ENCODE assay signal across 24 mouse cellular contexts in genomic region chr2:144014051-144014450, GRCm38 (mm10). TPM values are rescaled to one million over a fixed set of nuclear protein-coding genes. Genes with fewer than 3 reads are reported as not detected.
DNase-seq lines count a peak whose midpoint lies in the region; ATAC-seq and TF ChIP-seq lines count a peak whose summit lies in the region.
"Had no signal": no experiment of that assay in that cellular context is flagged by ENCODE, and none has a peak within 500 bp of the region (broad histone marks: within the 10 kb centered on the region; RNA-seq: fewer than 3 reads in every experiment).

No protein-coding gene starts in this region.

- no peak for TF ChIP-seq POLR2A in liver, adult 2 months (IDR thresholded peaks at IDR 0.05; ENCODE audit: extremely low read depth, insufficient read depth, low read length)

- H3K4me3 ChIP-seq in hindbrain, postnatal 0 days (ENCODE audit: low read length) = no peak overlapping the region
- no peak overlapping the region for H3K4me3 ChIP-seq in hindbrain, embryonic 14.5 days (replicated peaks; ENCODE audit: low read length)
- H3K4me3 ChIP-seq in liver, adult 2 months (ENCODE audit: insufficient read depth, low read depth, low read length) = no peak overlapping the region
- no peak overlapping the region for H3K4me3 ChIP-seq in lung, postnatal 0 days (ENCODE audit: low read depth, low read length)
- H3K4me3 ChIP-seq in neural tube, embryonic 15.5 days (replicated peaks) = no peak overlapping the region
- H3K4me3 ChIP-seq: embryonic facial prominence, embryonic 15.5 days; forebrain, embryonic 10.5 days; heart, embryonic 10.5 days; hindbrain, embryonic 15.5 days; layer of hippocampus, adult 2 months; left cerebral cortex, adult 2 months; limb, embryonic 12.5 days; midbrain, embryonic 15.5 days had no signal

- H3K27me3 ChIP-seq in hindbrain, postnatal 0 days (ENCODE audit: insufficient read depth, low read length) = no peaks in the 10 kb centered on the region
- H3K27me3 ChIP-seq in hindbrain, embryonic 14.5 days (ENCODE audit: control insufficient read depth, insufficient read depth, low read length) = no peaks in the 10 kb centered on the region
- H3K27me3 ChIP-seq in liver, adult 2 months (ENCODE audit: control insufficient read depth, insufficient read depth, low read length) = no peaks in the 10 kb centered on the region
- H3K27me3 ChIP-seq in lung, postnatal 0 days (replicated peaks; ENCODE audit: insufficient read depth, low read length) = no peaks in the 10 kb centered on the region
- no peaks in the 10 kb centered on the region for H3K27me3 ChIP-seq in neural tube, embryonic 15.5 days (replicated peaks)
- H3K27me3 ChIP-seq: embryonic facial prominence, embryonic 15.5 days; hindbrain, embryonic 15.5 days; limb, embryonic 12.5 days; midbrain, embryonic 15.5 days had no signal

- H3K4me1 ChIP-seq in hindbrain, postnatal 0 days (ENCODE audit: insufficient read depth, low read length) = no peaks in the 10 kb centered on the region; the same call in 1 of the 2 replicates
- H3K4me1 ChIP-seq in hindbrain, embryonic 14.5 days (replicated peaks; ENCODE audit: control insufficient read depth, insufficient read depth, low read length) = peaks cover 7% of the 10 kb centered on the region
- H3K4me1 ChIP-seq in liver, adult 2 months (ENCODE audit: control insufficient read depth, insufficient read depth, low read length) = peaks cover 8% of the 10 kb centered on the region
- no peaks in the 10 kb centered on the region for H3K4me1 ChIP-seq in lung, postnatal 0 days (ENCODE audit: insufficient read depth, low read depth, low read length)
- H3K4me1 ChIP-seq in neural tube, embryonic 15.5 days = peaks cover 15% of the 10 kb centered on the region

- no peaks in the 10 kb centered on the region for H3K9me3 ChIP-seq in hindbrain, postnatal 0 days (ENCODE audit: low read length)
- H3K9me3 ChIP-seq in hindbrain, embryonic 14.5 days (ENCODE audit: control insufficient read depth, low read length) = no peaks in the 10 kb centered on the region
- H3K9me3 ChIP-seq in lung, postnatal 0 days (ENCODE audit: low read length) = no peaks in the 10 kb centered on the region
- no peaks in the 10 kb centered on the region for H3K9me3 ChIP-seq in neural tube, embryonic 15.5 days (replicated peaks)
- H3K9me3 ChIP-seq: embryonic facial prominence, embryonic 15.5 days; forebrain, embryonic 10.5 days; G1E; heart, embryonic 10.5 days; hindbrain, embryonic 15.5 days; limb, embryonic 12.5 days; midbrain, embryonic 15.5 days had no signal

- H3K9ac ChIP-seq in hindbrain, postnatal 0 days (replicated peaks; ENCODE audit: low read length) = no peak overlapping the region
- no peak overlapping the region for H3K9ac ChIP-seq in hindbrain, embryonic 14.5 days
- no peak overlapping the region for H3K9ac ChIP-seq in liver, adult 2 months (ENCODE audit: low read depth, low read length)
- H3K9ac ChIP-seq in lung, postnatal 0 days (replicated peaks; ENCODE audit: low read depth) = no peak overlapping the region
- no peak overlapping the region for H3K9ac ChIP-seq in neural tube, embryonic 15.5 days (replicated peaks)
- H3K9ac ChIP-seq: embryonic facial prominence, embryonic 15.5 days; hindbrain, embryonic 15.5 days; limb, embryonic 12.5 days; midbrain, embryonic 15.5 days had no signal

- H3K36me3 ChIP-seq in hindbrain, postnatal 0 days (ENCODE audit: insufficient read depth, low read length) = no peaks in the 10 kb centered on the region
- H3K36me3 ChIP-seq in hindbrain, embryonic 14.5 days (replicated peaks; ENCODE audit: control insufficient read depth, insufficient read depth) = no peaks in the 10 kb centered on the region
- no peaks in the 10 kb centered on the region for H3K36me3 ChIP-seq in liver, adult 2 months (ENCODE audit: control insufficient read depth, insufficient read depth, low read length)
- no peaks in the 10 kb centered on the region for H3K36me3 ChIP-seq in lung, postnatal 0 days (ENCODE audit: insufficient read depth, low read length)
- no peaks in the 10 kb centered on the region for H3K36me3 ChIP-seq in neural tube, embryonic 15.5 days
- H3K36me3 ChIP-seq: embryonic facial prominence, embryonic 15.5 days; forebrain, embryonic 10.5 days; heart, embryonic 10.5 days; hindbrain, embryonic 15.5 days; limb, embryonic 12.5 days; midbrain, embryonic 15.5 days had no signal

- H3K27ac ChIP-seq in hindbrain, postnatal 0 days = peak overlapping the region; percentile 32; the same call in 1 of the 2 replicates
- H3K27ac ChIP-seq in hindbrain, embryonic 14.5 days = no peak overlapping the region
- no peak overlapping the region for H3K27ac ChIP-seq in liver, adult 2 months (replicated peaks; ENCODE audit: insufficient read depth, low read depth, low read length)
- H3K27ac ChIP-seq in lung, postnatal 0 days (ENCODE audit: low read length) = no peak overlapping the region
- H3K27ac ChIP-seq in neural tube, embryonic 15.5 days (replicated peaks) = no peak overlapping the region
- H3K27ac ChIP-seq: embryonic facial prominence, embryonic 15.5 days; forebrain, embryonic 10.5 days; heart, embryonic 10.5 days; hindbrain, embryonic 15.5 days; layer of hippocampus, adult 2 months; left cerebral cortex, adult 2 months; limb, embryonic 12.5 days; midbrain, embryonic 15.5 days had no signal

- TF ChIP-seq EP300 in lung, postnatal 0 days (IDR thresholded peaks at IDR 0.05) = no peak

- DNase-seq in hindbrain, postnatal 0 days (ENCODE audit: low spot score) = no peak
- DNase-seq in hindbrain, embryonic 14.5 days (ENCODE audit: low spot score) = no peak
- DNase-seq in liver = peak; percentile 56
- peak; percentile 74 for DNase-seq in liver, adult 2 months (ENCODE audit: extremely low read depth, low read depth, low spot score)
- peak; percentile 27 for DNase-seq in lung, postnatal 0 days (ENCODE audit: low spot score)
- DNase-seq in right cerebral cortex, postnatal 36 days (ENCODE audit: low spot score in 2 of 2) = no peak
- DNase-seq: gastrocnemius, postnatal 25 days; heart, postnatal 10 days; kidney, adult 18-20 months; kidney, postnatal 10 days; thymus, postnatal 4 days had no signal

- H3K79me2 ChIP-seq in liver, adult 2 months (ENCODE audit: control insufficient read depth, insufficient read depth, low read length) = peaks cover under 1% of the 10 kb centered on the region; the same call in 1 of the 2 replicates

- ATAC-seq in hindbrain, postnatal 0 days = no peak
- no peak for ATAC-seq in hindbrain, embryonic 14.5 days (ENCODE audit: low FRiP score)
- no peak for ATAC-seq in lung, postnatal 0 days
- no peak for ATAC-seq in neural tube, embryonic 15.5 days (ENCODE audit: low FRiP score)
- ATAC-seq: CD4-positive, CD25-positive, alpha-beta regulatory T cell, adult 4 months; midbrain, embryonic 15.5 days had no signal

- no peak overlapping the region for H3K4me2 ChIP-seq in hindbrain, postnatal 0 days (ENCODE audit: low read depth, low read length)
- H3K4me2 ChIP-seq in hindbrain, embryonic 14.5 days (replicated peaks) = no peak overlapping the region
- no peak overlapping the region for H3K4me2 ChIP-seq in lung, postnatal 0 days (replicated peaks; ENCODE audit: low read depth, low read length)
- no peak overlapping the region for H3K4me2 ChIP-seq in neural tube, embryonic 15.5 days
- H3K4me2 ChIP-seq: embryonic facial prominence, embryonic 15.5 days; hindbrain, embryonic 15.5 days; limb, embryonic 12.5 days; midbrain, embryonic 15.5 days had no signal

- WGBS in hindbrain, postnatal 0 days = 70% methylated on average over 11 of the region's 11 CpGs
- WGBS in hindbrain, embryonic 14.5 days = 75% methylated on average over 11 of the region's 11 CpGs
- 11% methylated on average over 11 of the region's 11 CpGs for WGBS in liver, adult 2 months
- WGBS in lung, postnatal 0 days = 55% methylated on average over 11 of the region's 11 CpGs
- WGBS in neural tube, embryonic 15.5 days = 84% methylated on average over 11 of the region's 11 CpGs

- no peak for TF ChIP-seq CTCF in hindbrain, postnatal 0 days (IDR thresholded peaks at IDR 0.05; ENCODE audit: low read depth)
- 0 out of 2 replicates have a peak, but pooled peaks have one; percentile 5 for TF ChIP-seq CTCF in liver, adult 2 months (IDR thresholded peaks at IDR 0.05; ENCODE audit: low read depth, low read length)
- no peak for TF ChIP-seq CTCF in lung, postnatal 0 days (IDR thresholded peaks at IDR 0.05)

RNA-seq across cellular contexts. Expression of gene Rrbp1, which starts 3.0 kb away (rescaled TPM):
- 24.0 and 29.9 TPM in 2 replicates for total RNA-seq in hindbrain, postnatal 0 days (2014; rRNA removed)
- polyA plus RNA-seq in hindbrain, postnatal 0 days (2015; fragmentation: Nextera tagmentation; extraction: Ambion mirVana) = 31.5 and 34.4 TPM in 2 replicates
- polyA plus RNA-seq in hindbrain, embryonic 14.5 days (2014; fragmentation: Nextera tagmentation; extraction: Ambion mirVana) = 25.7 and 34.8 TPM in 2 replicates
- total RNA-seq in liver, adult 2 months (2014; rRNA removed) = 141 and 147 TPM in 2 replicates
- 67.4 and 109 TPM in 2 replicates for polyA plus RNA-seq in liver, adult 2 months (2012; rRNA removed)
- polyA plus RNA-seq in lung, postnatal 0 days (2015; fragmentation: Nextera tagmentation; extraction: Ambion mirVana) = 79.4 and 89.2 TPM in 2 replicates
- polyA plus RNA-seq in neural tube, embryonic 15.5 days (2015; fragmentation: Nextera tagmentation; extraction: Ambion mirVana) = 38.6 and 47.7 TPM in 2 replicates

RNA-seq across cellular contexts. Expression of gene Banf2, which starts 18.8 kb away (rescaled TPM):
- total RNA-seq in hindbrain, postnatal 0 days (2014; rRNA removed) = not detected in 2 replicates
- not detected in 2 replicates for polyA plus RNA-seq in hindbrain, postnatal 0 days (2015; fragmentation: Nextera tagmentation; extraction: Ambion mirVana)
- polyA plus RNA-seq in hindbrain, embryonic 14.5 days (2014; fragmentation: Nextera tagmentation; extraction: Ambion mirVana) = not detected in 2 replicates
- not detected in 2 replicates for total RNA-seq in liver, adult 2 months (2014; rRNA removed)
- not detected in 2 replicates for polyA plus RNA-seq in liver, adult 2 months (2012; rRNA removed)
- not detected in 2 replicates for polyA plus RNA-seq in lung, postnatal 0 days (2015; fragmentation: Nextera tagmentation; extraction: Ambion mirVana)
- not detected in 2 replicates for polyA plus RNA-seq in neural tube, embryonic 15.5 days (2015; fragmentation: Nextera tagmentation; extraction: Ambion mirVana)
- total RNA-seq: adrenal gland, adult 18-20 months; G1E; gastrocnemius, postnatal 25 days; heart, postnatal 10 days; layer of hippocampus, adult 2 months; left cerebral cortex, adult 2 months had no signal
- polyA plus RNA-seq: CD4-positive, CD25-positive, alpha-beta regulatory T cell, adult 4 months; embryonic facial prominence, embryonic 15.5 days; forebrain, embryonic 10.5 days; frontal cortex, adult 2 months; G1E; heart, embryonic 10.5 days; hindbrain, embryonic 15.5 days; limb, embryonic 12.5 days; midbrain, embryonic 15.5 days had no signal

Comparison
In these comparisons a context has a peak if more than half of its experiments do, and no peak if none do; other contexts are left out.
1. DNase-seq: peak in liver (single experiment), liver, adult 2 months (single experiment) and lung, postnatal 0 days (single experiment); none in hindbrain, postnatal 0 days (single experiment), hindbrain, embryonic 14.5 days (single experiment) and right cerebral cortex, postnatal 36 days (0 of 2).